Mouse (Mus musculus) layer of hippocampus, adult 8-10 months (tissue): ENCODE measurements around the gene 1700029I15Rik. TPM values are rescaled to one million over a fixed set of nuclear protein-coding genes. Genes with fewer than 3 reads are reported as not detected.

Source experiments
- DNase-seq, 2 experiments: peaks; one replicate each; pipeline ENCODE4 v3.0.0; 2022; ENCODE audit warnings: low spot score in 2 of 2
- total RNA-seq, 4 experiments: library from RNA; stranded (reverse); gene quantifications; 2 replicates each; pipeline ENCODE4 v1.2.4; 2022

Gene 1700029I15Rik
- 1 to 10 TPM; 4.4 to 8.1 (median 6.4) TPM for total RNA-seq

DNA sequence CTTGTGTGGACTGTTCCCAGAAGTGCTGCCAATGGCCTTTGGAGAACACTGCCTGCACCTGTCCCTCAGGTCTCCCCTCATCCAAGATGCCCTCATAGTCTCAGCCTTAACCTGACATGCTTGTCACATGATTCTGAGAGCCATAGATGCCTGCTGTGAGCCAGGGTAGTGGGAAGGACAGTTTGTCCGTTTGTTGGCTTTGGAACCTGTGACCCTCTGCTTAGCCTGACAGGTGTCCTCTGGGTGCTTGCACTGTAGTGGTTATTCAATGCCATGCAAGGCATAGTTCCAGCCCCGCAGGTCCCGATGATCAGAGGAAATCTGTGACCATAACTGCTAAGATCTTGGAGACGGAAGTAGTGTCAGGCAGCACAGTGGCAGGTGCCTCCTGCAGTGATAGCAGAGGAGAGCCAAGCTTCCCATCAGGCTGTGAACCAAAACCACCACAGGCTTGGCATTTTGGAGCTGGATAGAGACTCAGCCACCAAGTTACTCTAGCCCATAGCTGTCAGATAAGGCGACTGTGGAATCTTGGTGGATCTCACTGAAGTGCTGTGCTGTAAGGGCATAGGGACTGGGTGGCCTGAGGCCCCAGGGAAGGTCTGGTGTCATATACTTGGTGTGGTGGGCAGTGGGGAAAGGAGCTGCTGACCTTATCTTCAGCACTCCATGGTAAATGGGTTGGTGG lies at the start of gene 1700029I15Rik:
Gene 1700029I15Rik, plus strand, starts transcription at position 638 of the 688 bp plus-strand sequence.
- DNase-seq, result no peak

DNA sequence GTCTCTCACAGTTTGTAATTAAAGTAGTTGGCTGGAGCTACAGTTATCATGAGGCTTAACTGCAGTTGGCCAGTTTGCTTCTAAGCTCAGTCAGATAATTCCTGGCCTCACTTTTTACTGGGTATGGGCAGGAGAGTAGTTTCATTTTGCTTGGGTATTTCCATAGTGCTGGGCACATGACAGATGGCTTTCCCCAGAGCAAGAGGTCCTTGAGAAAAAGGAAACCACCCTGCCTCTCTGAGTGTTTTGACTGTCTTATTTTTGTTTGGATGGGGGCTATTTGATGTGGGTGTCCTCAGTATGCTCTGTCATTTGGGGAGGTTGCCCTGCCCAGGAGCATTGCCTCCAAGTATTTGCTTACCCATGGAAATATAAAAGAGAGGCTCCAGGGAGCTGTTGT lies 39.9 kb upstream of the 1700029I15Rik start:
- DNase-seq, result no peak

- no peak for DNase-seq
Measured at GRCm38 (mm10) chr2:92347191-92347590, 35.1 kb upstream of the 1700029I15Rik start.

- no peak for DNase-seq
Measured at GRCm38 (mm10) chr2:92349589-92350425, 32.5 kb upstream of the 1700029I15Rik start.

- DNase-seq, result no peak
Measured at GRCm38 (mm10) chr2:92350686-92351085, 31.7 kb upstream of the 1700029I15Rik start.

- no peak for DNase-seq
Measured at GRCm38 (mm10) chr2:92353402-92353801, 28.9 kb upstream of the 1700029I15Rik start.

GRCm38 (mm10) chr2:92354224-92354623 lies 28.1 kb upstream of the 1700029I15Rik start:
- no peak for DNase-seq

- no peak for DNase-seq
Measured at GRCm38 (mm10) chr2:92359301-92359700, 23.0 kb upstream of the 1700029I15Rik start.

DNA sequence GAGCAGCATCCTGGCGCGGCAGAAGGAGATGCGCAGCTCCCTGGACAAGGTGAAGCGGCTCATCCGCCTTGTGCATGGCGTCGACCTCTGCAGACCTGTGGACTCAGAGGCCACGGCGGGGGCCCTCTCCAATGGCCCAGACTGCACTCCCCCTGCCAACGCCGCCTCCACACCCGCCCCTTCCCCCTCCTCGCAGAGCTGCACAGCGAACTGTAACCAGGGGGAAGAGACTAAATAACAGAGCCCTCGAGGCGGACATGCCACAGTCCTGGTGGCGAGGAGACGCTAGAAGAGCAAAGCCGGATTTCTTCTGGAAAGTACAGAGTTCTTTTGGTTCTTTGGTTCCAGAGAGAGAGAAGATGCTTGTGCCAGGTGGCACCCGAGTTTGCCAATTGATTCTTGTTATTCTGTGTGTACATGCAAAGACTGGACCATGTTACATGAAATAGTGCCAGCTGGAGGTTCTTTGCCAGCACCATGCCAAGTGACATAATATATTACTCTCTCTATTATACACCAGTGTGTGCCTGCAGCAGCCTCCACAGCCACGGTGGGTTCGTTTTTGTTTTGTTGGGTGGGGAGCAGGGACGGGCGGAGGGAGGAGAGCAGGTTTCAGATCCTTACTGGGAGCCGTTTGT lies 22.0 kb upstream of the 1700029I15Rik start:
- DNase-seq, result peak in 1 of 2 experiments; percentile 17

DNA sequence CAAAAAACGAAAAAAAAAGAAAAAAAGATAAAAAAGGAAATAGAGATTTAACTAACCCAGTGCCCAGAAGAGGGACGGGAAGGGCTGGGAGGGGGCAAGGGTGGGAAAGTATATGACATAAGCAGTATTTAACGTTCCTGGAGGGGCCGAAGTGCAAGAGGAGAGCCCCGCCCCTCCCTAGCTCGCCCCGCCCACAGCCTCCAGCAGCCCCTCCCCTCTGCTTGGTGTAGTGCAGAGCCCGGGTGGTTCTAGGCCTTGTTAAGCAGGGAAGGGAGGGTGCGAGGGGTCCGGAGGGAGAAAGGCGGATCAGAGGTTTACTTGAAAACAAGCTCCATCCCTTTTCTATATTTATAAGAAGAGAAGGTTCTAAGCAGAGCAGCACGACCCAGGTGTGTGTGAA lies 21.4 kb upstream of the 1700029I15Rik start:
- DNase-seq, result no peak

DNA sequence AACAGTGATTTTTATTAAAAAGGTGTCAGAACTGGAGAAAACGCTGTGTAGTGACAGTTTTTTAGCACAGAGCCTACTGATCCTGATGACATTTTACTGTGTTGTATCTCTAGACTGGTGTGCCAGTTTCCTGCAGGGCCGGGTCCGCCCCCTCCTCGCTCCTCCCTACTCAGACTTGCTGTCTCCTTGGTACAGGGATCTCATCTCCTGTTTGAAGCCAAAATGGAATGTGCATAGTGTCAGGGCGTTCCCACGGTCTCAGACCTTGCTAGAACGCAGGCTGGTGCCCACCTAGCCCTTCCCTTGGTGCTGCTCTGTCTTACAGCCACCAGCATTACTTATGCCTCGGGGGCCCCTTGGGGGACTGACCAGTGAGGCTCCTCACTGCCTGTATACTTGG lies 20.5 kb upstream of the 1700029I15Rik start:
- no peak for DNase-seq

DNA sequence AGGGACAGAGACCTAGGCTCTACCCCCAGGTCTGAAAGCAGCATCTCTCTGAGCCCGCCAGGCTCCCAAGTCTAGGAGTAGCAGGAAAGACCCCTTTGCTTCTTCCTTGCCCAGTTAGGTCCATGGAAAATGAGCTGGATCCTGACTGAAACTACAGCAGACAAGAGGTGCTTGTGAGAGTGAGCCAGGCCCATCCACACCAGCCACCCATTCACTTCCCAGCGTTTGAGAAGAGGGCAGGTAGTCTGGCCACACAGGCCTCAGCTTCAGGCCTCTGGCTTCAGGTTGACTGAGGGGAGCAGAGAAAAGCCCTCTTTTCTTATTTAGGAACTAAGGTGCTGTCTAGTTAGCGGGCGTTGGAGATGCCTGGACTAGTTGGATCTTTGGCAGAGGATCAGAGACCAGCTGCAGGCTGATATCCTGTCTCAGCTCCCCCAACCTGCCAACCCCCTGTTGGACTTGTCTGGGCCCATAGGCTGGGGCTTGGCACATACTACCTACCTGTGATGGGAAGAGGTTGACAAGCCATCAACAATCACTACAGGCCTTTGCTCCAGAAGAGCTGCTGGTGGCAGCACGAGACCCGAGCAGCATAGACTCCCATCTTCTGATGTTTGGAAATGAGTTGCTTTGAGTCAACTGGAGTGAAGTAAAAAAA lies 19.6 kb upstream of the 1700029I15Rik start:
- no peak for DNase-seq

GRCm38 (mm10) chr2:92364086-92364485 lies 18.3 kb upstream of the 1700029I15Rik start:
- DNase-seq, result no peak

DNA sequence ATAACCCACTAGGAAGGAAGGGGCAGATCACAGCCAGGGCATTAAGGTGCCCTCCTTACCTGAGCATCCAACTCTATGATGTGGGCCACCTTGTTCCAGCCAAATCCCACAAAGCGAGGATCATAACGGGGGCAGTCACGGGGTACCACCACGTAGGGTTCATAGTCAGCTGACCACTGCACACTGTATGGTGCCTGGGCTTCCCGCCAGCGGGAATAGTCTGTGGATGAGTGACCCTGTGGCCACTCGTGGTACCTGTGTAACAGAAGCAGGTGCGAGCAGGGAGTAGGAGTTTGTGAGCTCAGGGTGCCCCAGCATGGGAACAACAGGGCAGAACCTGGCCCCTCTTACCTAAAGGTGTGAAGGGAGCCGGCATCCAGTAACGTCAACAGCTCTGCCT lies 16.8 kb upstream of the 1700029I15Rik start:
- DNase-seq, result no peak

DNA sequence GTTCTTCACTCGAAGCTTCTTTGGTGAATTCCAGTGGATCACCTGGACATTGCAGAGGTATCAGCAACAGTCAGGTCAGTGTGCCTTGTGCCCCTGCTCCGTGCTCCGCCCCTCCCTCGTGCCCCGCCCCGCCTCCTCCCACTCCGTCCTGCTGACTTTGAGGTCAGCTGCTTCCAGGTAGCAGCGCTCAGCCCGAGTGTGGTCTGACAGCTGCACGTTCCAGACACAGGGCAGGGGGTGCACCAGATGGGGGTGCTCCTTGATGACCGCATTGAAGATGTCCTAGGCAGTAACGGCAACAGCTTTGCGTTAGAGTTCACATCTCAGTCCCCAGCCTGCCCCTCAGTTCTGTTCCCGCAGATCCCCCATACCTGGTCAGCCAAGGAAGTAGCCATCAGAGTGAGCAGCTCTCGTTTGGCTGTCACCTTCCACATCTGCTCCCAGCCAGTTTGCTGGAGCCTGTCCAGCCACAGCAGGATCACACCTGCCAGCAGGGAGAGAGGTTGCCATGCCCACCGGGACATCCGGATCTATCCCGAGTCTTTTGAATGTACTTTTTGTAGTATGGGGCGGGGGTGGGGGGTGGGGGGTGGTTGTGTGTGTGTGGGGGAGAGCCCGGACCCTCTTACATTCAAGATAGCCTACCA lies 14.8 kb upstream of the 1700029I15Rik start:
- no peak for DNase-seq

GRCm38 (mm10) chr2:92370375-92370774 lies 12.0 kb upstream of the 1700029I15Rik start:
- DNase-seq, result peak in 1 of 2 experiments; percentile 21

DNA sequence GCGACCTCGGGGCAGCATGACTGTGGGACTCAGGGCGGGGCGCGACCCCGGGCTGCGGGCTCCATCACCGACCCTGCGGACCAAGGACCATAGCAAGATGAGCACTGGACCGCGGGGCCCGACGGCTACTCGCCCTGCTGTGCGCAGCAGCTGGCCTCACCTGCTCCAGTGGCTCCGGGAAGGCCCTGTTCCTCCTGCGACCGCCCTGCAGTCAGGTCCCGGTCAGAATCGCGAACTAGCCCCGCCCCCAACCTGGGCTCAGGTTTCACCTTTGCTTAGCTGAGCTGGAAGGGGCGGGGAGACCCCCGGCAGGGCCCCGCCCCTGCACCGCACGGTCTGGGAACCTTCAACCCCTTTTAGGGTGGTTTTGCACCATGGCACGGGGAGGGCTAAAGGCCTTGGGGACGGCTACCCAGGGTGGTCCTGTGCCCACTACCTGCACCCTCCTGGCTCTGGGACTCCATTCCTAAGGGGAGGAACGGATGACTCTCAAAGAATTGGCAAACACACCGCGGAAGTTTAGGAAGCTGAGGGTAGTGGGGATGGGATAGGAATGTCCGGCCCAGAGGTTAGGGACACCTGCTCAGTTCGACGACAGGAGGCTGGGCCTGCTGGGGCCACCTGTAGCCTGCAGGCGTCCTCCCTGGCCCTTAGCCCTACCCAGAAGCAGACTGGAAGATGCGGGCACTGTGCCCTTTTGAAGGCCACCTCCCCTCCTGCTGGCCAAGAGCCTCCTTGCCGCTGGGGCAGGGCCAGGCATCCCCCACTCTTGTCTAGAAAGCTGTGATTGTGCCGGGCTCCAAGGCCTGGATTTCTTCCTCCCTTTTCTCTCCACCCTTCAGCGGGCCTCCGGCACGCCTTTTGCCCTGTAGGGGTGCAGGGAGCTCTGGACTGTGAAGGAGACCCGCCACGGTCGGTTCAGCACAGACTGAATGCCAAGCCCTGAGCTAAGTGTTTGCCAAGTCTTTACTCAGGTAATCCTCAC lies 11.2 kb upstream of the 1700029I15Rik start:
- DNase-seq, result no peak

GRCm38 (mm10) chr2:92371971-92372690 lies 10.2 kb upstream of the 1700029I15Rik start:
- no peak for DNase-seq

DNA sequence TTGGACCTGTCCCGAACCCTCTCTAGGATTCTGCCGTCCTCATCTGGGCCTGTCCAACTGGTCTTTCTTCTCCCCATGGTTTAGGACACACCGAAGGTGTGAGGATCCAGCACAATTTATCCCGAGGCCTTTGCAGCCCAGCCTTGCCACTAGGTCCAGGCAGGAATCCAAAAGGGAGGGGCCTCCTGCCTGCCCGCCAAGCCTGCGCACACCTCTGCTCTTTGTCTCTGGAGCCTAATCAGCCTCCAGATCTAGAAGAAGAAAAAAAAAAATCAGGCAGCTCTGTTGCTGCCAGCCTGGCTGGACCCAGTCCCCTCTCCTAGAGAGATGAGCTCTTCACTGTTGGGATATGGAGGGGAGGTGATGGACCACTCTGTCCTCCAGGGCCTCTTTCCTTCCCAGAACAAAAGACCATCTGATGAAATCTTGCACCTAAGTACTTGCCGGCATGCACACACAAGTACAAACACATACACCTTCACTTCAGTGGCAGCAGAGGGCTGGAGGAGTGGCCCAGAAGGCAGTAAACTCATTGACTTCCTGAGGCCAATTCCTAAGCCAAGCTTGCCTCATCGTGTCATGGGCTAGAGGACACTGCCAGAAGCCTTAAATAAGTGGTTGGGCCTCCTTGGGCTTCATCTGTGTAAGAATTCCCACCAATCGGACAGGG lies 9.4 kb upstream of the 1700029I15Rik start:
- DNase-seq, result no peak
